In the genomic region with DNA sequence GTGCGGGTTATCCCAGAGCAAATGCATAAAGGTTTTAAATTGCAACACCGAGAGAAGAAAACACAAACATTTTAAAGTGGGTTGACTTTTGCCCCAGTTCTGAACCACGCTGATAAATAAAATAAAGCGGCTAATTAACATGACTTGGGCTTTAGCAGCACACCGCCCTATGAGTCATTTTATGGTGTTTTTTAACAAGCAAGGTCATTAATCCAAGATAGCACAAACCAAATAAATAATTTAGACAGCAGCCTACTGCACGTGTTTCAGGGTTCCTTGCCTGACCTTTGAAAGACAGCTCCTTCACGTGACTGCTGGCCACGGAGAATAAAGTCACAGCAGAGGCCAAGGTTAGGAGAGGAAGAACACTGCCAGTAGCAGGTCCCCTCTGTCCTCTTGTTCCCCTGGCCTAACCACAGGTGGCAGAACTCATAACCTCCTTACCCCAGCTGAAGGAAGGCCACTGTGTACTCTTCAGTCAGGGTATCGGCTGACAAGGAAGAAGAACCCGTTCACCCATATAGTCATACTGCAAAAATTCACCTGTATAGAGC, we compare ENCODE assay signal across 10 mouse cellular contexts.
A peak's percentile ranks its signal among the peaks of the same experiment; 100 is the strongest.
DNase-seq lines count a peak whose midpoint lies in the region; ATAC-seq and TF ChIP-seq lines count a peak whose summit lies in the region.
"Had no signal": no experiment of that assay in that cellular context is flagged by ENCODE, and none has a peak within 500 bp of the region (broad histone marks: within the 10 kb centered on the region; RNA-seq: fewer than 3 reads in every experiment).

No protein-coding gene starts in this region.

- DNase-seq in gastrocnemius, adult 2 months = peak; percentile 22
- no peak for DNase-seq in gastrocnemius, adult 8-10 months (ENCODE audit: low spot score in 2 of 2)
- peak; percentile 65 for DNase-seq in ovary, adult 18-20 months (ENCODE audit: low spot score)
- DNase-seq in ovary, postnatal 14 days (ENCODE audit: low spot score) = no peak
- DNase-seq in urinary bladder, postnatal 14 days (ENCODE audit: low spot score) = peak; percentile 28
- no peak for DNase-seq in embryo, embryonic 9.5 days (ENCODE audit: extremely low spot score)
- DNase-seq: heart, postnatal 36 days had no signal

- H3K9ac ChIP-seq in kidney, embryonic 14.5 days (ENCODE audit: low read depth, low read length) = no peak overlapping the region
- no peak overlapping the region for H3K9ac ChIP-seq in forebrain, embryonic 15.5 days (replicated peaks)
- H3K9ac ChIP-seq: neural tube, embryonic 12.5 days had no signal

- no peak overlapping the region for H3K4me2 ChIP-seq in kidney, embryonic 14.5 days (replicated peaks; ENCODE audit: low read depth, low read length)
- no peak overlapping the region for H3K4me2 ChIP-seq in forebrain, embryonic 15.5 days (replicated peaks)
- H3K4me2 ChIP-seq: neural tube, embryonic 12.5 days had no signal

- ATAC-seq in kidney, embryonic 14.5 days (ENCODE audit: low FRiP score, low TSS enrichment) = peak; percentile 52; the same call in 1 of the 2 replicates
- no peak for ATAC-seq in forebrain, embryonic 15.5 days (replicated peaks)

- no peaks in the 10 kb centered on the region for H3K36me3 ChIP-seq in kidney, embryonic 14.5 days (ENCODE audit: control insufficient read depth, insufficient read depth, low read length)
- no peaks in the 10 kb centered on the region for H3K36me3 ChIP-seq in forebrain, embryonic 15.5 days
- H3K36me3 ChIP-seq: neural tube, embryonic 12.5 days had no signal

- H3K27me3 ChIP-seq in kidney, embryonic 14.5 days (ENCODE audit: control insufficient read depth, insufficient read depth, low read length) = no peaks in the 10 kb centered on the region
- no peaks in the 10 kb centered on the region for H3K27me3 ChIP-seq in forebrain, embryonic 15.5 days
- H3K27me3 ChIP-seq: neural tube, embryonic 12.5 days had no signal

- H3K4me1 ChIP-seq in kidney, embryonic 14.5 days (ENCODE audit: control insufficient read depth, insufficient read depth, low read length) = peaks cover 11% of the 10 kb centered on the region; the same call in 1 of the 2 replicates
- H3K4me1 ChIP-seq in forebrain, embryonic 15.5 days = peaks cover 17% of the 10 kb centered on the region

- H3K27ac ChIP-seq in gastrocnemius, adult 2 months = no peak overlapping the region
- no peak overlapping the region for H3K27ac ChIP-seq in kidney, embryonic 14.5 days (ENCODE audit: low read depth, low read length)
- H3K27ac ChIP-seq in forebrain, embryonic 15.5 days (replicated peaks) = no peak overlapping the region
- H3K27ac ChIP-seq: neural tube, embryonic 12.5 days had no signal

- no peak overlapping the region for H3K4me3 ChIP-seq in gastrocnemius, adult 2 months
- H3K4me3 ChIP-seq in kidney, embryonic 14.5 days (ENCODE audit: low read length) = no peak overlapping the region
- no peak overlapping the region for H3K4me3 ChIP-seq in forebrain, embryonic 15.5 days
- H3K4me3 ChIP-seq: neural tube, embryonic 12.5 days had no signal

- intact Hi-C loops in gastrocnemius, adult 2 months (cut with DNase I) = no loop called here

- WGBS in kidney, embryonic 14.5 days = 45% methylated on average over 10 of the region's 10 CpGs
- 78% methylated on average over 10 of the region's 10 CpGs for WGBS in forebrain, embryonic 15.5 days

- H3K9me3 ChIP-seq in kidney, embryonic 14.5 days (ENCODE audit: control insufficient read depth, low read length) = no peaks in the 10 kb centered on the region
- H3K9me3 ChIP-seq in forebrain, embryonic 15.5 days = no peaks in the 10 kb centered on the region
- H3K9me3 ChIP-seq: neural tube, embryonic 12.5 days had no signal

- no peak for TF ChIP-seq CTCF in gastrocnemius, adult 2 months (IDR thresholded peaks at IDR 0.05)

Comparison
In these comparisons a context has a peak if more than half of its experiments do, and no peak if none do; other contexts are left out.
1. DNase-seq: peak in gastrocnemius, adult 2 months (single experiment), ovary, adult 18-20 months (single experiment) and urinary bladder, postnatal 14 days (single experiment); none in gastrocnemius, adult 8-10 months (0 of 2), ovary, postnatal 14 days (single experiment) and embryo, embryonic 9.5 days (single experiment).